Mouse (Mus musculus) fat pad, adult 2 months (tissue): ENCODE results near the gene Npas2.
A peak's percentile ranks its signal among the peaks of the same experiment; 100 is the strongest.

Experiments used
- DNase-seq: peaks from one replicate; pipeline ENCODE4 v3.0.0-alpha.2; 2011; ENCODE audit warnings: low read depth, low spot score; ENCODE audit errors: extremely low read depth

Npas2 gene

DNA sequence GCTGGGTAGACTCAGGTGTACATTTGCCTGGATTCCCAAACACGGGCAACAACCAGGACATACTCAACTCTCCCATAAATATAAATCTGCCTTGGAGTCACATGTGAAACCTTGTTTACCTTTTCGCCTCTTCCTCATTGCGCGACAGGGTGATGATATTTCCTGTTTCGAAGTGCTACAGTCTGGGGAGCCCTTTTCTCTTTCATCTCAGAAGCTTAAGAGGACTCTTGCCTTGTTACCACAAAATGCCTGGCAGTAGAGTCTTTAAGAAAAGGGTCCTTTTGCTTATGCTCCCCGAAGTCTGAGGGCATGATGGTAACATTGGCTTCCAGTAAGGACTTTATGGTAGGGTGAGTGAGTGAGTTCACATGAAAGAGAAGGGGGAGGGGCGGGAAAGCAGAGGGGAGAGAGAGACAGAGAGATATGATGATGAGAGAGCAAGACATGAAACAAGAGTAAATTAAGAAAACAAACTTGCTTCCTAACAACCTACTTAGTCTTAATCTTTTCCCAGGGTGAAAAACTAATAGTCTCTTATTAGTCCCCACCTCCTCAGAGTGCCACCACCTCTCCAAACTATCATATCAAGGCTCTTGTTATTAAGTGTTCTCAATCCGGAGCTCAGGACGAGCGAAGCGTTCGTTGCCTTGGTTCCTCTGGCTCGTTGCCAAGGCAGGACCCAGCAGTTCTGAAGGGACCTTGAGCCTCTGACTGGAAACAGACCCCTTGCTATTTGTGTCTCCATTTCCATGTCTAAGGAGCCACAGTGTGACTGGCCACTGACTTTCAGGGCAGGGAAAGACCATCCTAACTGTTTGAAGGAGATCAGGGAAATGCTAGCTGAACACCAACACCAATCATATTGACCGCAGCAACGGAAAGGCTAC is 87.7 kb downstream of the Npas2 start:
- DNase-seq = no peak

DNA sequence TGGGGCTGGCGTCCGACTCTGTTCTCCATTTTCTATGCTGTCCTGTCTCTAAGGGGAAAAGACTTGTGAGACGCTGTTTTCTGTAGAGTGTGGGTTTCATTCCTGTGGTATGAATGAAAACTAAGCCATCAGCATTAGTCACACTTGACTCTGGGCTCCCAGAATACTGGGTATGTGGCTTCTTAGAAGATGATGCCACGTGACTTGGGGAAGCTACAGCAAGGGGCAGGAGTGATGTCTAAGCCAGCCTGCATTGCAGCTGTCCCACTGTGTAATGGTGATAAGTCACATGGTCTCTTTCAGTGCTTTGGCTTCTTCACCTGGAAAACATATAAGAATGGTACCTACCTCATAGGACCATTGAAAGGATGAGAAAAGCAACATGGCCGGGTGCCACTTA is 88.4 kb downstream of the Npas2 start:
- no peak for DNase-seq

DNA sequence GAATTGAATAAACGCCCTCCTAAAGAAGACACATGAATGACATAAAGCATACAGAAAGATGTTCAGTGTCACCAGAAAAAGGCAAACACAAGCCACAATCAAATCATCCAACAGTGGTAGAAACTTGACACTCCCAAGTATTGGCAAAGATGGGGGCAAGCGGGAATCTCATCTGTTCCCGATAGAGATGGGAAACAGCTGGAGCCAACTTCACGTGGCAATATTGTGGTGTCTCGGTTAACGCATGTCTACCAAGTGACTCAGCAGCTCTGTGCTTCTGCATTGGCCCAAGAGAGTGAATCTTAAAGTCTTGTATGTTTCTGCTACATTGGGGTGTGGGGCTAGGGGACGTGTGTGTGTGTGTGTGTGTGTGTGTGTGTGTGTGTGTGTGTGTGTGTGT is 89.8 kb downstream of the Npas2 start:
- DNase-seq = no peak

DNA sequence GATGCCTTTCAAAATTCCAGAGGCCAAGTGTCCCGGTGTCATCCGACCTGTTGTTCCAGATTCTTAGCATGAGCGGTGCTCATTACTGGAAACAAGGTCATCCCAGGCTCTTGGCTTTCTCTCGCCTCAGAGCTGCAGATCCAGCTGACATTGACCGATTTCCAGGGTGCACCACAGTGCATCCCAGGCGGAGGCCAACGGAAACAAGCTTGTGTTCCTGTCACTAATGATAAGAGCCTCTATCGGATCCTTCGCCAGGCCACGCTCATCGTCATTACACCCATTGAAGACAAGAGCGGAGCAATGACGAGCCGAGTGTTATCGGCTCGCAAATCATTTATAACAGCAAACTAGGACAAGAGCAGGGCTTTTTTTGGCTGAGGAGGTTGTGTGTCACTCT is 91.3 kb downstream of the Npas2 start:
- peak; percentile 37 for DNase-seq

DNA sequence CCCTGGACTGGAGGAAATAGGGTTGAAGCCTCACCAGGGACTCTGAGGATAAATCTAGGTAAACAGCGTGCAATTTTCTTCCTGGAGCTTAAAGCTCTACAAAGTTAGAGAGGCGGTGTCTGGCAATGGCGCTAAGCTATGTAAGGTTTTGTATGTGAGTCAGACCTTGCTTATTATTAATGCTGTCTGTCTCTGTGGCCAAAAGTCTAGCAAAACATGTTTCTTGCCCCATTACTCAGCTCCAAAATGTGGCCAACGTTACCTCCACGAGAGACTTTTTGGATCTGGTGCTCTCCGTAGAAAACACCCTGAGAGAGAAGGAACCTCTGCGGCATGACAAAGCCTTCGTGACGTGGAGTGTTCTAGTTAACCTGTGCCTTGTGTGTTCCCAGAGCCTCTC is 93.5 kb downstream of the Npas2 start:
- DNase-seq = no peak

DNA sequence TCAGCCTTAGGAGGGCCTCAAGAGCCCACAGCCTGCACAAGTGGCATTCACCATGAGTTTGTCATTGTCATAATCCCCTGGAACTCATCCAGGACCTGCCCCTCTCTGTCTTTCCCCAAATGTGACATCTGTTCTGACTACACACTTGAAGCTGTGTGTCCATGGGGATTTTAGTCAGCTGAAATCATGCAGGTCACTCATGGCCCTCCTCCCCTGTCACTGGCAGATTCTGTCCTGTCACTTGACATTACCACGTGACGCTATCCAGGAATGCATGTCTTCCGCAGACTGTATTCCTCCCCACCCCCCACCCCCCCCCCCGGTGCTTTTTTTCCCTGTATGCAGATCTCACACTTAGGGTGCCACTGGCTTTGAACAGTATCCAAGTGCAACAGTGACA is 94.3 kb downstream of the Npas2 start:
- DNase-seq = no peak

DNA sequence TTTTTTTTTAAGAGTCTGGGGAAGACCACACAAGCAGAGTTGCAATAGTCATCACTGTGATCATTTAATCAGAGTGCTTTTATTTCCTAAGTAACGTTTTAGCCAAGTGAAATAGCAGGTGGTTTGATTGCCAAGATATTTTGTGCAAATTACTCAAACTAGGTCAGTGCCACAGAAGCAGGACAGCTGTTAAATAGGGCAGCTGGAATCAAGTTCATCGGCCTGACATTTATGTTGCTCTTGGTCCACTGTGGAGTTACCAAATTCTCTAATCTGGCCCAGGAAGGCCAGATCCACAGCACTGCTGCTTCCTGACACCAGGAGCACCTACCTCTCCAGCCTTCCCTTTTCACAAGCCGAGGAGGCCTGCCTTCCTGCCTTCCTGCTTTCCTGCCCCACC is 94.9 kb downstream of the Npas2 start:
- DNase-seq = no peak

DNA sequence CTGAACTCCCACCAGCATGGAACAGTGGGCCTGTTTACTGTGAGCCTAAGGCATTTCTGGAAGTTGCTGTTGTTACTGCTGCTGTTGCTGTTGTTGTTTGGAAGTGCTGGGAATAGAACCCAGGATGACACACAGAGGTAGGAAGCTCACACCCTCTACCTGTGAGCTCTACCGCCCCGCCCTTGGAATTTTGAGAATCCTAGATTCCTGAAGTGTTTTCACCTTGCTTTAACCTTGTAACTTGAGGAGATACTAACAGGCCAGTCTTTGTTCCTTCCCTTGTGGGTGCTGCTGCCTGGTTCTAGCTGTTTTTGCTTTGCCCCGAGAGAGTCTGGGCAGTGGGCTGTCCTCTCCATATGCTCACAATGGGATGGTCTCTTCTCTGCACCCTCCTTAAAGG is 98.5 kb downstream of the Npas2 start:
- no peak for DNase-seq

DNA sequence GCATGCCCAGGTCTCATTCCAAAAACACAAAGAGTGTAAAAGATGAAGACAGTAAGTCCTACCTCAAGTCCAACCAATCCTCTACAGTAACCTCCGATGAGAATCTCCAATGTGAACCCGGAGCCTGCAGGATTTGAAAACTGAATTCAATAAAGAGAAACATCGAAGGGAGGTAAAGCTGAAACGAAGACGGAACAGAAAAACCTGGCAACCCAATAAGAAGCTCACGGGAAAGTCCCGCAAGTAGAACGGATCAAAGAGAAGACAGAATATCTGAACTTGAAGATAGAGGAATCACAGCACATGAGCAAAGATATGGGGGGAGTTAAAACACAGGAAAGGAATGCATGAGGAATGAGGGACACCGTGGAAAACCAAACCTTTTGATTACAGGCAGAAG is 104.8 kb downstream of the Npas2 start:
- DNase-seq = no peak

DNA sequence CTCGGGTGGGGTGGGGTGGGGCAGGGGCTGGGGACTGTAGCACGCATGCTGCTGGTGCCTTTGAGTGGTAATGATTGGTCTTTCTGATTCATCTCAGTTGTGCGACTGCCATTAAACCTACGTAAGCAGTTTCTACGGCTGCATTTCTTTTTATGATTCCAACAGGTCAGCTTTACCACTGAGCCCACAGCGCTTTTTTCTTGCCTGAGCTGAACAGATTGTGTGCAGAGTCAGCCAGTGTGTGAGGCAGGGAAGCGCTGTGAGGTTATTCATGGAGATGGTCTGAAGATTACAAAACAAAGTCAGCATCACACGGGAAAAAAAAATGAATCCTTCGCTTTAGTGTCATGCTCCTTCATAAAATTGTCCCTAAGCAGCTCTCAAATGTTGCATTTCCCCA is 106.7 kb downstream of the Npas2 start:
- DNase-seq = no peak

DNA sequence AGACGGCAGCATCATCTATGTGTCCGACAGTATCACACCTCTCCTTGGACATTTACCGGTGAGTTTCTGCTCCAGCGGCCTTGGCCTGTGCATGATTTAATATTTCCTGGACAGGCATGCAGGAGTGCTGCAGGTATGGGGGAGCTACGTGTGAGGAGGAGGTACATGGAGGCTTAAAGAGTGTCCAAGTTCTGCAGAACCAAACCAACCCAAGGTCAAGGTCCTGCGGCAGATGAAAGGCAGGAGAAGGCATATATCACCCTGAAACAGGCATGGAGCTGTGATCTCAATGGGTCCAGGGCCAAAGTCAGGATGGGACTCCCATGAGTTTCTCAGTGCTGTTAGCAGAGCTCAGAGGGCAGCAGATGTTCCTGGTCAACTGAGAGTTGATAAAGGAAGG is 107.1 kb downstream of the Npas2 start:
- DNase-seq = no peak

DNA sequence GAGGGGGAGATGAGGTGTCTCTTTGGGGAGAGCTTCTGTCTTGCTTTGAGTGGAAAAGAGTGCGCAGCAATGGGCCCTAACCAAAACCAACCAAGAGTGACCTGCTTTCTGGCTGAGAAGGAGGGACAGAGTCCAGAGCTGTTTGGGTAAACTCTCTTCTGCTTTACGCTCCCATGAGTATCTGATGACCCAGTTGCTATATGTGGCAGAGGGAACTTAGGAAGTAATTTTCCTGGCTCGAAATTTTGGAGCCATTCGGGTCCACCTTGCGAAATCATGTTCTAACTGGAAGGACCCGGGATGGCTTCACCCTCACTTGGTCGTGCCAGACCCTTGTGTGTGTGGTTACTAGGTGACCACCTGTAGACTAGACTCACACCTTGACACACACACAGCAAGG is 108.7 kb downstream of the Npas2 start:
- DNase-seq = no peak

DNA sequence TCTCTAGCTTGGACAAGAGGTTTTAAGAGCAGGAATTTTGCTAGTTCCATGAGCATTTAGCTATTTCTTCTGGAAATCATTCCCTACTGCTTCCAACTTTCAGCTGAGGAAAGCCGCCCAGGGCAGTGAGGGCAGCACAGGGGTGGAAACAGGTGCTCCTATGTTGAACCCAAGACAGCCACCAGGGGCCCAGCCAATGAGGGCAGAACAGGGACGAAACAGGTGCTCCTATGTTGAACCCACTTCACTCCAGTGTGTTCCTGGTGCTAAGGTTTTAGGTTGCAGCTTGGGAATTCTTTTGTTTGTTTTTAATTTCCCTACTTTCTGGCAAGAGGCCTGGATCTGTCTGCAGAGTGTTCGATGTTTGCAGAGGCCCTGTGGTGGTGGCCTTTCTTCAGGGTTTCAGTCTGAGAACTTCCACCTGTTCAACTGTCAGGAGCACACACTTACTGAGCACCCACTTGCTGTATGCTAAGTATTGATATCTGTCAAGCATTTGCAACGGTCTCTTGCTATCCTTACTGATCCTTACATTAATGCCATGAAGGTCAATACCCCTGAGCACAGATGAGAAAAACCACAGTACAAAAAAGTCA is 109.6 kb downstream of the Npas2 start:
- DNase-seq = no peak

DNA sequence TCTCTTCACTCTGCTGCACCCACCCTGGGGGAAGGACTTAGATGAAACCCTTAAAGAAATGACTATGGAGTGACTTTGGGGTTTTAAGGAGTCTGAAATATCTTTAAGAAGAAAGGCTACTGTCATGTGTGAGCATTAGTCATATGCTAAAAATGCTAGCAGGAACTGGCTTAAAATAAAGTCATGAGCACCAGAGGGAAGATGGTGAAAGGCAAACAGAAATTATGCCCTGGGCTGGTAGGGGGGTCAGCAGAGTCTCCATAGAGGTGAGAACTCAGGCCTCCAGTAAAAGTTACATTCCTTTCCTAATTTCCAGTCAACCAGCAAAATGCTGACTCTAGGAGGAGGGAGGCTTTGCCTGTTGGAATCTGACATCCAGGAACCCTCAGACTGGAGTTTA is 113.8 kb downstream of the Npas2 start:
- no peak for DNase-seq

DNA sequence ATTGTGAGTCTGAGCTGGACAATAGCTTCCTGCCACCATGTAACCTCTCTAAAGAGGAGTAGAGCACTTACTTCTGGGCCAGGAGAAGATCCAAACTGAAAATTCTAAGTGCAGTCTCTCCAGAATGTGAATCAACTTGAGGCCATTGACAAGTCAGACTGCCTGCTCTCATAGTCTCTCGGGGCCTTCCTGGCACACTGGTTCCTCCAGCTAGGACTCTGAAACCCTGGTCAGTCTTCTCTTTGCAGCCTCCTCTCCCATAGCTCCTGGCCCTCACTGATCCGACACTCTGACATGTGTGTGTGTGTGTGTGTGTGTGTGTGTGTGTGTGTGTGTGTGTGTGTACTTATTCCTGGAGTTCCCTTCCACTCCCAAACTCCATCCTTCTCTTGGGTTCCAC is 114.4 kb downstream of the Npas2 start:
- DNase-seq = no peak

DNA sequence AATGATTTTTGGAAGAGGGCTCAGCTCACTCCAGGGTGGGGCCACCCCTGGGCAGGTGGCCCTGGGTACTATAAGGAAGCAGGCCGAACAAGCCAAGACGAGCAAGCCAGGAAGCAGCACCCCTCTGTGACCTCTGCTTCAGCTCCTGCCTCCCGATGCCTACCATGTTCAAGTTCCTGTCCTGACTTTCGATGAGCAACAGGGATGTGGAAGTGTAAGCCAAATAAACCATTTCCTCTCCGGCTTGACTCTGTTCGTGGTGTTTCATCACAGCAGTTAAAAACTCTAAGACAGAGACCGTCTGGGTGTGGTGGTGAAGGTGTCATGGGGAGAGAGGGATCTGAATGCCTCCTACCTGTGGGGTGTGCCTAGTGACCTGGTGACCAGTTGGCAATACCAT is 116.0 kb downstream of the Npas2 start:
- DNase-seq = no peak

DNA sequence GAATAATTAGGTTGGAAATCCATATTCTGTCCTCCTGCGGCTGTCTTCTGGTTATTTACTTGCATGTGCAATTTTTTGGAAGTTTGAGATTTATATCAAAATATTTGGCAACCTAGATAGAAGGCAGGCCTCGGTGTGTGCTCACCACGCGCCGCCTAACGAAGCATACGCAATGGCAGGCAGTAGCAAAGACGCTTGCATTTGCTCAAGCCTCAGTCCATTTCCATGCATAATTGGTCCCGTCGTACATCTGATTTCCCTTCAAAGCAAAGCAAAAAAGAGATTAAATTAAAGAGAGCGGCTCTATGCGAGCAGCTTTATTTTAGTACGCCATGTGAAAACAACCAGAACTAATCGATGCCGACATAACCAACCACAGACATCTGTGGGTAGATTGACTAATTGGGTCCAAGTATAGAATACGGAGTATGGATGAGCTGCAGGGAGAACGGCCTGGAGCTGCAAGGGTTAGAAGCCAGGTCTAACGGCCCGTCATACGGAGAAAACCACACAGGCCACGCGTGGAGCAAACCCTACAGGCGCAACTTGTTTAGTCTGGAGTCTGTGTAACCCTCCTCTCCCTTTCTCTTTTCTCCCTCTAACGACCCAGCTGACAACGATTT is 118.9 kb downstream of the Npas2 start:
- DNase-seq = no peak

DNA sequence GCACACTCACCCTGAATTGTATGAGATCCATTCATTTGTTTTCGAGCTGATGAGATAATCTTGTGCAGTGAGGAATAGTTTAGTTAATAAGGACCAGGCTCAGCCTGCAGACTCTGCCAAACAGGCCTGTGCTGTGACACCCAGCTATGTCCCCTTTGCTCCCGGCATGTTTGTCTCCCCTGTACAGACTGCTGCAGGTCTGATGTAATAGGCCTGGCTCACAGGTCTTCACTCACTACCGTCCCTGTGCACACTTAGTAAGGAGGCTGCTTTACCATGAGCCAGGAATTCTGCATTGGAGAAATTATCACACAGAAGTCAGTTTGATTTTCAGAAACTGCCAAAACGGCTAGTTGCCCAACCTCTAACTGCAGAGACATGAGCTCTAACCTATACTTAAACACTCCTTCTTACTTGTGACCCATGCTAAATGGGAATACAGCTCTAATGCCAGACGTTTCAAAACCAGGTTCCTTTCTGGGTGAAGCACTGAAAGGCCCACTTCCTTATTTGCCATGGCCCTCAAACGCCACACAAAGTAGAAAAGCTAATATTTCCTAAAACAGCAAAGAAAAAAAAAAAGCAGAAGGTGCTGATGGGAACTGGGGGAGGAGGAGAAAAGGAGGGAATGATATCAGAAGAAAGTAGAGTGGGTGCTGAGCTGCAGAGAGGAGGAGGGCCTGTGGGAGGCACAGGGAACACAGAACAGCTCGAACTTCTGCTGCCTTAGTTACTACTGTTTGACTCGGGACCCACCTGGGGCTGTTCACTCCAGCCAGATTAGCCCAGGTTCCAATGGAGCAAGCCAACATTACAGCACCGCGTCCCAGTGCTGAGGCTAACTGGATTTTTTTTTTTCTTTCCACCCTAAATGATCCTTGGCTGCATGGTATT is 120.1 kb downstream of the Npas2 start:
- no peak for DNase-seq

DNA sequence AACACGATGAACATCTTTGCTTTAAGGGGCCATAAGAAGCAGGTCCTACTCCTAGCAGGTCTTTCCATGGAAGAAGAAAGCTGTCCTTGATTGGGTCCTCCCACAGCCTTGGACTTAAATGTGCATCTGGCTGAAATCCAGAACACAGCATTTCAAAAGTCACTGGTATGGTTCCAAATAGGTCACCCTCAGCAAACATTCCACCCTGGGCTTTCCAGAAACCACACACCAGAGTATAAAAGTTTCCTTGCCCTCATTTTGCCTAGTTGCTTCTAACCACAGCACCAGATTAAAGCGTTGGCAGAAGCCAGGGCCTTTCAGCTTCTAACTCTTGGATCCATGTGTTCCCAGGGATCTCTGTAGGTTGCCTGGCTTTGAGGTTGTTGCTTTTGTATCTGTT is 124.4 kb downstream of the Npas2 start:
- peak; percentile 63 for DNase-seq

DNA sequence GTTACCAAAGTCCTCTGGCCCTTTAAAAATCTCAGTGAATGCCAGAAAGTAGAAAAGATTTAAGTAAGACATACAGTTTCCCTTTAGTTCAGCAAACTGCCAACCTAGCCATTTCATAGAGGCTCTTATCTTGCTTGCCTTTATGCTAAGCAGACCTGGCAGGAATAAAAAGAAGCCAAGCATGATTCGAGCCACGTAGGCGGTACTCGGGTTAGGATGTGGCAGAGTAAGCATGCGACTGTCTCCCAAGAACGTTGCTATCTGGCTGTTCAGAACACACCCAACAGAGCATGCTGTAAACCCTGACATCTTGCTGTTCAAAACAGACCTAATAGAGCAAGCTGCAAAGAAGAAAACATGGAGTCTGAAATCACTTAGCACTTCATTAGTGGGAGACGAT is 125.3 kb downstream of the Npas2 start:
- DNase-seq = no peak

DNA sequence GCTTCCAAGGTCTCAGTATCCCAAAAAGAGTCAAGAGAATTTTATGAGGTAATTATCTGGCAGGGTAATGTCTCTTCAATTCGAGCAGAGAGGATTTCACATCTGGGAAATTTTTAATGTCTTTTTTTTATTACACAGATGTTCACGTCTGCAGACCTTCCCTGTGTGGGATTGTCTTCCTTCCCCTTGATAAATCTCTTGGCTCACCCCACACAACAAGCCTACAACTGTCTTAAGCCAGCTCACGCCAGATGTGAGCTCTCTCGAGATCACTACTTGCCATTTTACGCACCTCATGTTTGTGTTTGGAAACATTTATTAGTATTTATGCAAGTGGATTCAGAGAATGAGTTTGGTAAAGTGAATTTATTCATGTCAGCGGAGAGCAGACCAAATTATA is 128.4 kb downstream of the Npas2 start:
- DNase-seq = no peak
